Mouse (Mus musculus): ENCODE measurements around the gene Nckap5l. TPM values are rescaled to one million over a fixed set of nuclear protein-coding genes. Genes with fewer than 3 reads are reported as not detected.

The Nckap5l gene
- polyA plus RNA-seq, 1 experiment: 48.6 TPM

GRCm38 (mm10) chr15:99484745-99485144 lies 27.2 kb upstream of the Nckap5l start:
- 41% methylated on average over 6 of the region's 6 CpGs for WGBS
- H3K27me3 ChIP-seq (ENCODE audit: control insufficient read depth, insufficient read depth, low read length): peaks cover 4% of the 10 kb centered on the region; the same call in 1 of the 2 replicates
- DNase-seq: no peak

GRCm38 (mm10) chr15:99475814-99476213 lies 18.3 kb upstream of the Nckap5l start:
- Histone ChIP-seq H3K27ac (ENCODE audit: control insufficient read depth, insufficient read depth, low read length) (no peak overlapping the region), H3K27me3 (ENCODE audit: control insufficient read depth, insufficient read depth, low read length) (no peaks in the 10 kb centered on the region), H3K4me3 (ENCODE audit: control insufficient read depth, insufficient read depth, low read length) (no peak overlapping the region), H3K4me1 (replicated peaks; ENCODE audit: control insufficient read depth, insufficient read depth, low read length) (peaks cover 17% of the 10 kb centered on the region), H3K36me3 (ENCODE audit: control insufficient read depth, insufficient read depth, low read length) (no peaks in the 10 kb centered on the region)
- no peak for DNase-seq
- TF ChIP-seq CTCF (IDR thresholded peaks at IDR 0.05; ENCODE audit: borderline replicate concordance, control insufficient read depth, extremely low read depth, insufficient read depth, low read length, poor library complexity) (no peak), POLR2A (IDR thresholded peaks at IDR 0.05; ENCODE audit: control insufficient read depth, extremely low read depth, insufficient read depth, low read length, poor library complexity) (no peak)
- 71% methylated on average over 1 of the region's 1 CpGs for WGBS

More at GRCm38 (mm10) chr15:99484745-99485144, 27.2 kb upstream of the Nckap5l start:
- Histone ChIP-seq H3K4me1 (replicated peaks; ENCODE audit: control insufficient read depth, insufficient read depth, low read length) (no peaks in the 10 kb centered on the region), H3K36me3 (ENCODE audit: control insufficient read depth, insufficient read depth, low read length) (no peaks in the 10 kb centered on the region), H3K4me3 (ENCODE audit: control insufficient read depth, insufficient read depth, low read length) (no peak overlapping the region), H3K27ac (ENCODE audit: control insufficient read depth, insufficient read depth, low read length) (no peak overlapping the region)
- no peak for TF ChIP-seq CTCF (IDR thresholded peaks at IDR 0.05; ENCODE audit: borderline replicate concordance, control insufficient read depth, extremely low read depth, insufficient read depth, low read length, poor library complexity)
- no peak for TF ChIP-seq POLR2A (IDR thresholded peaks at IDR 0.05; ENCODE audit: control insufficient read depth, extremely low read depth, insufficient read depth, low read length, poor library complexity)

GRCm38 (mm10) chr15:99474576-99474926 lies 17.0 kb upstream of the Nckap5l start, which contains the start of gene Bcdin3d:
TSS of gene Bcdin3d (minus strand) at chr15:99474730.
- Histone ChIP-seq H3K4me3 (ENCODE audit: control insufficient read depth, insufficient read depth, low read length) (peak within 1 kb of the TSS; percentile 93), H3K36me3 (ENCODE audit: control insufficient read depth, insufficient read depth, low read length) (no peaks in the 10 kb centered on the region), H3K4me1 (replicated peaks; ENCODE audit: control insufficient read depth, insufficient read depth, low read length) (peaks cover 18% of the 10 kb centered on the region), H3K27me3 (ENCODE audit: control insufficient read depth, insufficient read depth, low read length) (no peaks in the 10 kb centered on the region), H3K27ac (ENCODE audit: control insufficient read depth, insufficient read depth, low read length) (peak within 1 kb of the TSS; percentile 19; the same call in 1 of the 2 replicates)
- DNase-seq: peak; percentile 92
- TF ChIP-seq CTCF (IDR thresholded peaks at IDR 0.05; ENCODE audit: borderline replicate concordance, control insufficient read depth, extremely low read depth, insufficient read depth, low read length, poor library complexity): peak; percentile 62; the same call in 1 of the 2 replicates
- peak; percentile 89 for TF ChIP-seq POLR2A (IDR thresholded peaks at IDR 0.05; ENCODE audit: control insufficient read depth, extremely low read depth, insufficient read depth, low read length, poor library complexity)
- WGBS: under 1% methylated on average over 26 of the region's 26 CpGs

GRCm38 (mm10) chr15:99473801-99474575 lies 16.4 kb upstream of the Nckap5l start:
- no peak for DNase-seq
- no peak for TF ChIP-seq CTCF (IDR thresholded peaks at IDR 0.05; ENCODE audit: borderline replicate concordance, control insufficient read depth, extremely low read depth, insufficient read depth, low read length, poor library complexity)
- TF ChIP-seq POLR2A (IDR thresholded peaks at IDR 0.05; ENCODE audit: control insufficient read depth, extremely low read depth, insufficient read depth, low read length, poor library complexity): no peak
- Histone ChIP-seq H3K4me1 (replicated peaks; ENCODE audit: control insufficient read depth, insufficient read depth, low read length) (peaks cover 18% of the 10 kb centered on the region), H3K4me3 (ENCODE audit: control insufficient read depth, insufficient read depth, low read length) (peak overlapping the region; percentile 93), H3K36me3 (ENCODE audit: control insufficient read depth, insufficient read depth, low read length) (no peaks in the 10 kb centered on the region), H3K27me3 (ENCODE audit: control insufficient read depth, insufficient read depth, low read length) (no peaks in the 10 kb centered on the region), H3K27ac (ENCODE audit: control insufficient read depth, insufficient read depth, low read length) (peak overlapping the region; percentile 19; the same call in 1 of the 2 replicates)
- under 1% methylated on average over 38 of the region's 38 CpGs for WGBS

GRCm38 (mm10) chr15:99472972-99473371 lies 15.4 kb upstream of the Nckap5l start:
- Histone ChIP-seq H3K4me3 (ENCODE audit: control insufficient read depth, insufficient read depth, low read length) (no peak overlapping the region), H3K4me1 (replicated peaks; ENCODE audit: control insufficient read depth, insufficient read depth, low read length) (peaks cover 18% of the 10 kb centered on the region), H3K27ac (ENCODE audit: control insufficient read depth, insufficient read depth, low read length) (no peak overlapping the region), H3K27me3 (ENCODE audit: control insufficient read depth, insufficient read depth, low read length) (no peaks in the 10 kb centered on the region), H3K36me3 (ENCODE audit: control insufficient read depth, insufficient read depth, low read length) (no peaks in the 10 kb centered on the region)
- no peak for DNase-seq
- TF ChIP-seq POLR2A (IDR thresholded peaks at IDR 0.05; ENCODE audit: control insufficient read depth, extremely low read depth, insufficient read depth, low read length, poor library complexity): no peak
- TF ChIP-seq CTCF (IDR thresholded peaks at IDR 0.05; ENCODE audit: borderline replicate concordance, control insufficient read depth, extremely low read depth, insufficient read depth, low read length, poor library complexity): no peak
- WGBS: 72% methylated on average over 7 of the region's 7 CpGs

- Histone ChIP-seq H3K36me3 (ENCODE audit: control insufficient read depth, insufficient read depth, low read length) (no peaks in the 10 kb centered on the region), H3K27ac (ENCODE audit: control insufficient read depth, insufficient read depth, low read length) (no peak overlapping the region), H3K4me1 (replicated peaks; ENCODE audit: control insufficient read depth, insufficient read depth, low read length) (peaks cover 18% of the 10 kb centered on the region), H3K27me3 (ENCODE audit: control insufficient read depth, insufficient read depth, low read length) (no peaks in the 10 kb centered on the region), H3K4me3 (ENCODE audit: control insufficient read depth, insufficient read depth, low read length) (no peak overlapping the region)
- 61% methylated on average over 14 of the region's 14 CpGs for WGBS
- no peak for TF ChIP-seq POLR2A (IDR thresholded peaks at IDR 0.05; ENCODE audit: control insufficient read depth, extremely low read depth, insufficient read depth, low read length, poor library complexity)
- no peak for TF ChIP-seq CTCF (IDR thresholded peaks at IDR 0.05; ENCODE audit: borderline replicate concordance, control insufficient read depth, extremely low read depth, insufficient read depth, low read length, poor library complexity)
- no peak for DNase-seq
These were observed 14.1 kb upstream of the Nckap5l start for GRCm38 (mm10) chr15:99471677-99472063.

Measured in thymus, adult 2 months (tissue).